Mouse (Mus musculus): ENCODE measurements around the gene Muc1.
"Not testable (repeated sequence)": the region's sequence is repeated elsewhere in the genome, so short reads cannot be mapped to it uniquely, and the experiment has no call there.

The Muc1 gene

DNA sequence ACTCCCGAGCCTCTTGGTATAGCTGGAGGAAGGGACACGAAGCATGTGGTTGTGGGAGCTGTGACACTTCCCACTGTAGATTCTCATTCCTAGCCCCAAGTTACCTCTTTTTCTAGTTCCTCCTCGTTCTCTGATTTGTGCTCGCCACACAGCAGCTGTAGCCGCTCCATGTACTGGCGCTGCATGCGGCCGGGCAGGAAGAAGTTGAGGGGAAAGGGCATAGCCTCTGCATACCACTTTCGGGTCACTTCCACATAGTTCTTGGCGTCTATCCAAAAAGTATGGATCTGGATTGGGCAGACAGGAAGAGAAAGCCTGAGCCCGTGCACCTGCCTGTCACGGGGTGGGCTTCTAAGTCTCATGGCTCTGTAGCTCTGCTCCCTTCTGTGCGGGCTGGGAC, 18.7 kb upstream of the Muc1 start:
- DNase-seq (ENCODE audit: low read depth), result no peak

DNA sequence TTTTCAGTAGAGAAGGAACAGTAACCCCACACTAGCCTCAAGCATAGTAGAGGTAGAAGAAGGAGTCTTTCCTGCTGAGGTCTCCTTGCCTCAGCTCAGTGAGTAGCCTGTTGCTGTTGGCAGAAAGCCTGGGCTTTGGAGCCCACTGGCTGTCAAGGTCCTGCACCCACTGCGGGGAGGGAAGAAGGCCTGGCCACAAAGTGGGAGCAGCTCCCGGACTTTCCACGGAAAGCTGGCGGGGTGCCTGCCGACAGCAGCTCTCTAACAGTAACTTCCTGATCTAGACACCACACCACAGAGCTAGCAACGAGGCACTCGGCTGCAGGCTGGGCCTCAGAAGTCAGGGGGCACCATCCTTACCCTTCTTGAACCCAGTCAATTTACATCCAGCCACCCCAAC, 18.1 kb upstream of the Muc1 start:
- DNase-seq (ENCODE audit: low read depth), result no peak

DNA sequence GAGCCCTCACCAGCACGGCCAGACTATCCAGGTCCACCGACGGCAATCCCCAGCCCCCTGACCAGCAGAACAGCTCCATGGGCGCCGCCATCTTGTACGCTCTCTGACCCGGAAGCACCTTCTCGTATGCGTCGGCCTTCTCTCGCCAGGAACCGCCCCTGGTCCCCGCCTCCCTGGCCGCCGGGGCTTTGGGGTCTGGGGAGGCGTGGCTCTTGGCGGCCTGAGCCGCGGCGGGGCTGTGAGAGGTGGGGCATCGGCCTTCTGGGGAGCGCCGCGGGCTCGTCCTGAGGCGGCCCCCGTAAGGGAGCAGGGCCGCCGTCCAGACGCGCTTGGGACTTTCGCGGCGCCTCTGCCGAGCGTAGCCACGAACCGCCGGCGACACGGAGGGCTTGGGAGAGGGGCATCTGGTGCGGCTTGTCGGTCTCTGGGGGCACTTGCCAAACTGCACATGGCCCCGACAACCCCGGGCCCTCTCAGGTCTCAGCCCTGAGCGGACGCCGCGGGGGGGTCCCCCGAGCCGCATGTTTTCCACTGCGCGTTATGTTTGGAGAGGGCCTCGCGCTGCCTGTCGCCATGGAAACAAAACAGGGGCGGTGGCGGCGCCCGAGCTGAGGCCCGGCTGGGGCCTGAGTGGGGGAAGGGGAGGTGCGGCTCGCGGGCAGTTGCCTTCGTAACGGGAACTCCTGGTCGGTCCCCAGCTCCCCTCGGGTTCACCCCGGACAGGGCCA, 14.9 kb upstream of the Muc1 start:
- peak; percentile 91 for DNase-seq (ENCODE audit: low read depth)

DNA sequence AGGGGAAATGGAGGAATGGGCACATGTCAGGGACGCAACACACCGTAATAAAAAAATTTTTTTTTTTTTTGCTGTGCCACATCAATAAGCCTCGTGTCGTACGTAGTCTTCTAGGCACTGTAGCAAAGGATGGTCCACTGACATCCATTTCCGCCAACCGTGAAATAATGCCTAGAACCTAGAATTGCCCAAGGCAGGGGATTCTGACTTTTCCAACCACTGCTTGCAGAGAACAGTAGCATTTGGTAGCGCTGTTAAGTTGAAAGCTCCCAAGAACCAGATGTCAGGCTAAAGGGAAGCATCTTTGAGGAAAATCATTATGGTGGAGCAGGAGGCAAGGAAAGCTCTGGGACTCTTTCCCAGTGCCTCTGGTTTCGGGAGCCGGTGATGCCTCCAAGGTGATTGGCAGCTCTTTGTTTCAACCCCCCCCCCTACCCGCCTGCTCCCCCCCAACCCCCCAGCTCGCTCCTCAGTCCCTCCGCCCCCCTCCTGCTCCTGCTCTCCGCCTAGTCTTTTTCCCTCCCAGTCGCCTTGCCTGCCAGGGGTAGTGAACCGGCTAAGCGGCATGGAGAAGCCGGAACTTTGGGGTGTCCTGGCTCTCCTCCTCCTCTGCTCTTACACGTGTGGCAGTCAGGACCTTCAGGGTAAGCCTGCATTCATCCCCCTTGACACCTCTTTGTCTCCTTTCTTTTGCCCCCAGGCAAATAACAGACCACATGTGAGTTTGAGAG, 14.0 kb upstream of the Muc1 start, which contains the start of gene Thbs3:
Thbs3 (plus strand) TSS at position 500 of the 731 bp plus-strand sequence.
- DNase-seq (ENCODE audit: low read depth), result no peak

DNA sequence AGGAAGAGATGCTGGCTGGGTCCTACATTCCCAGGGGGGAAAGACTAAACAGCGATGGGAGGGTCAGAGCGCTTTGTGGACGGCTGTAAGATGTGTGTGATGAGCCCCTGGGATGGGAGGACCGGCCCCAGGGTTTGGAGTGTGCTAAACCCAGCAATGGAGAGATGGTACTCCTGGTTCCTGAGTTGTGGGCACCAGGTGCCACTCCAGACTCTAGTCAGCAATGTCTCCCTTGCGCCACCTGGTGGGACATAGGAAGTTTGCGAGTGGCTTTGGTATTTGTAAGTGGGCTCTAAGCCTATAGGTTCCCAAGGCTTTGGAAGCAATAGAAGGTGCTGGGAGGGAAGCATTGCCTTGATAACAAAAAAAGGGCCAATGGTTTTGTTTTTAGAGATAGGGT, 13.0 kb upstream of the Muc1 start:
- peak; percentile 91 for DNase-seq (ENCODE audit: low read depth)

DNA sequence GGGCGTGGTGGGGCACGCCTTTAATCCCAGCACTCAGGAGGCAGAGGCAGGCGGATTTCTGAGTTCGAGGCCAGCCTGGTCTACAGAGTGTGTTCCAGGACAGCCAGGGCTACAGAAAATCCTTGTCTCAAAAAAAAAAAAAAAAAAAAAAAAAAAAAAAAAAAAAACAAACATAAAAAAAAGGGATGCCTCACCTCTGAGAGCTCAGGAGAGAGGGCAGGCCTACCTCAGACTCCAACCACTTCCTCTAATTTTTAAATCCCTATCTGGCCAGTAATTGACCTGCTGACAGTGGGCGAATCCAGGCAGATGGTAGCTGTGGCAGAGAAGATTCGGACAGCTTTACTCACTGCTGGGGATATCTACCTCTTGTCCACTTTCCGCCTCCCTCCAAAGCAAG, 12.4 kb upstream of the Muc1 start:
- DNase-seq (ENCODE audit: low read depth), result not testable (repeated sequence)

DNA sequence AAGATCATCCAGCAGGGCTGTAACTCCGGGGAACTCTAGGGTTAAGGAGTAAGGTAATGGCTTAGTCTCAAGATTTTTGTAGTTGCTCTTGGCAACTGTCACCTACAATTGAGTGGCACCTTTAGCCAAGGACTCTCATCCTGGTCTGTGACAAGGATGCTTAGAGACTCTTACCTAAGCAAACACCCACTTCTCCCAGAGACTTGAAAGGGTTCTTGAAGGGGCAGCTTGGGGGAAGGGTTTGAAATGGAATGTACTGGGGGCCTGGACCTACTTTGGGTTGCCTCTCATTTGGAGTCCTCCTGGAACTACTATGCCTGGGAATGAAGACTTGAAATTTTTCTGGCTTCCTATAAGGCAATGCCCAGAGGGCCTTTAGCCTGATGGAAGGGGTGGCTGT, 10.6 kb upstream of the Muc1 start:
- no peak for DNase-seq (ENCODE audit: low read depth)

DNA sequence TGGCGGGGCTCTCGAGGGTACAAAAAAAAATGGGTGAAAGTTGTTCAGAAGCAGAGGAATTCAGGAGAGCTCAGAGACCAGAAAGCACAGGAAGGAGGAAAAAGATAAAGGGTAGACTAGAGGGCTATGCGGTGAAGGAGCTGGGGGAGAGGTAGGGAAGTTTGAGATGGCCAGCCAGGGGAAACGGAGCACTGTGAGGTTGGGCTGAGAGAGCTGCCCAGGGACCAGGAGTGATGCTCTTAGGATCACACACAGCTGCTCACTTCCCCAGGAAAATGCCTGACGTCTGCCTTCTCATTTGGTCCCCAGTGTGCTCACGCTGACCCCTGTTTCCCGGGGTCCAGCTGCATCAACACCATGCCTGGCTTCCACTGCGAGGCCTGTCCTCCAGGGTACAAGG, 9.3 kb upstream of the Muc1 start:
- DNase-seq (ENCODE audit: low read depth), result no peak

DNA sequence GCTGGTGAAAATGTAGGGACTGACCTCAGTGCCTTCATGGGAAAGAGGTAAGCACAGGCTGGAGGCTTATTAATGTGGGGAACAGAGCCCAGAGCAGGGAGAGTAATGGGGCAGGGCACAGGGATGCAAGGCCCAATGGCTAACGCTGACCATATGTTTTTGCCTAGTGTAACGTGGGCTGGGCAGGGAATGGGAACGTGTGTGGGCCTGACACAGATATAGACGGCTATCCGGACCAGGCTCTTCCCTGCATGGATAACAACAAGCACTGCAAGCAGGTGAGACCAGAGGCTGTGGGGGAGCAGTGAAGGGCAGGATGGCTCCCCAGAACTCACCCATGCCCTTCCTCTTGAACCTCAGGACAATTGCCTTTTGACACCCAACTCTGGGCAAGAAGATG, 7.7 kb upstream of the Muc1 start:
- DNase-seq (ENCODE audit: low read depth), result no peak

DNA sequence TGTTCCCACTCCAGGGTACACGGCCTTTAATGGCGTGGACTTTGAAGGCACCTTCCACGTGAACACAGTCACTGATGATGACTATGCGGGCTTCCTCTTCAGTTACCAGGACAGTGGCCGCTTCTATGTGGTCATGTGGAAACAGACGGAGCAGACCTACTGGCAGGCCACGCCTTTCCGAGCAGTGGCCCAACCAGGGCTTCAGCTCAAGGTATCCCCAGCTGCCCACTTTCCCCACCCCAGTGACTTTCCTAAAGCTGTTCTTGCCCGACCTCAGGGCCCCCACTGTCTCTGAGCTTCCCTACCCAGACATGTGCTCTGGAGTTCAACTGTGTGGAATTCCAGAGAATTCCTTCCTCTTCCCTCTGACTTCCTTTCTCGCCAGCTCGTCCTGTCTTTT, 4.1 kb upstream of the Muc1 start:
- DNase-seq (ENCODE audit: low read depth), result no peak

DNA sequence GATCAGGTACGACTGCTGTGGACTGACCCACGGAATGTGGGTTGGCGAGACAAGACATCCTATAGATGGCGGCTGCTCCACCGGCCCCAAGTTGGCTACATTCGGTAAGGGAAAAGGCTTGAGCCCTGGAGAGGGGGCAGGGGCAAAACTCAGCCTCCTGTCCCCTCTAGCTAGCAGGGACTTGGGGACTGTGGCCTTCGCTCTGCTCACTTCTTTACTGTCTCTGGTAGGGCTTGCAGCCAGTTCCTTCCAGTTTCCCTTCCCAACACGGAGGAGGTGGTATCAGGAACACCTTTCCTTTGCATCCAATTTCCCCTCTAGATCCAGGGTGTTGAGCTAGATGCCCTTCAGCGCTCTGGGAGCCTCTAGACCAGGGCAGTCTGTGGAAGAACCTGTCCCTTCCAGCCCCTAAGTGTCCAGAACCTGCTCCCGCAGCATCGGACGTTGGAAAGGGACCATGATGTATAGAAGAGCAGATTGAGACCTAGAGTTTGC, 3.5 kb upstream of the Muc1 start:
- no peak for DNase-seq (ENCODE audit: low read depth)

DNA sequence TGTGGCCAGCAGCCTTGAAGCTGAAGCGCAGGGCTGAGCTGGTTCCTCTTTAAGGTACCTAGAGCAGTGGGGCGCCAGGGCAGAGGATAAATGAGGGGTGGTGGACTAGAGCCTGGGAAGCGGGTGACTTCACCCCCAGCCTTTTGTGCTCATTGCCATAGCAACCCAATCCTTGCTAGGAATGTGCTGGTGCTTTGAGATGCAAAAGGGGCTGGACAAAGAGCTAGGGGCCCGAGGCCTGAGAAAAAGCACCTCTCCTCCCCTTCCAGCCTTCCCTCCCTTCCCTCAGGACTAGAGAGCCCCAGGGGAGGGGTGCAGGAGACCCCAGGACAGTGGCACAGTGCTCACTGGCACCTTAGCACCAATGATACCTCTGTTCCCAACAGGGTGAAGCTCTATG, 2.9 kb upstream of the Muc1 start:
- DNase-seq (ENCODE audit: low read depth), result no peak

DNA sequence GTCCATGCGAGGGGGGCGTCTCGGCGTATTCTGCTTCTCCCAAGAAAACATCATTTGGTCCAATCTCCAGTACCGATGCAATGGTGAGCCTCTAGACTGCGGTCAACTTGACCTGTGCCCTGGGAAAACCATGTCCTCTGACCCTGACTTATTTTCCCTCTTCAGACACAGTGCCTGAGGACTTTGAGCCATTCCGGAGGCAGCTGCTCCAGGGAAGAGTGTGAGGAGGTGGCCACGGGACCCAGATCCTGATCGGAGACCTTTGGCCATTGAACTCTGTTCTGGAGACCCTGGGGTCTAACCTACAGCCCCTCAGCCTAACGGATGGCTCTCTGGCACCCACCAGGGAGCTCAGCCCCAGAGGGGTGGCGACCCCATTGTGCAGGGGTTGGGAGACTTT, 2.5 kb upstream of the Muc1 start:
- no peak for DNase-seq (ENCODE audit: low read depth)

DNA sequence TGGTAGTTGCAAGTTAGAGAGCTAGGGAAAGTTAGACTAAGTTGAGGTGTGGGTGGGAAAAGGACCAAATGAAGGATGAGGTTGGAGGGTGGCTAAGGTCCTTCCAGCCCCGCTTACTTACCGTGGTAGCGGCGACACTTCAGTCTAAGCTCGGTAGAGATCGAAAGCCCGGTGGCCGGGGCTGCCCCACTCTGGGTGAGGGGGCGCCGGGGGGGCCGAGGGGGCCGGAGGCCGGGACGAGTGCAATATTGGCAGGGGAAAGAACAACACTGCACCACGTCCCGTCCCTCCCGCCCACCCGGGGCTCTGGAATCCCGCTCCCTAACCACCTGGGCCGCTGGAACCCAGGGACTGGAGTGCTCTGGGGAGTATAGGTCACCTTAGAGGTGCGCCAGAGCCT, 2.0 kb upstream of the Muc1 start, which contains the start of gene Mtx1:
Mtx1 (minus strand) TSS at position 189 of the 400 bp plus-strand sequence.
- no peak for DNase-seq (ENCODE audit: low read depth)

DNA sequence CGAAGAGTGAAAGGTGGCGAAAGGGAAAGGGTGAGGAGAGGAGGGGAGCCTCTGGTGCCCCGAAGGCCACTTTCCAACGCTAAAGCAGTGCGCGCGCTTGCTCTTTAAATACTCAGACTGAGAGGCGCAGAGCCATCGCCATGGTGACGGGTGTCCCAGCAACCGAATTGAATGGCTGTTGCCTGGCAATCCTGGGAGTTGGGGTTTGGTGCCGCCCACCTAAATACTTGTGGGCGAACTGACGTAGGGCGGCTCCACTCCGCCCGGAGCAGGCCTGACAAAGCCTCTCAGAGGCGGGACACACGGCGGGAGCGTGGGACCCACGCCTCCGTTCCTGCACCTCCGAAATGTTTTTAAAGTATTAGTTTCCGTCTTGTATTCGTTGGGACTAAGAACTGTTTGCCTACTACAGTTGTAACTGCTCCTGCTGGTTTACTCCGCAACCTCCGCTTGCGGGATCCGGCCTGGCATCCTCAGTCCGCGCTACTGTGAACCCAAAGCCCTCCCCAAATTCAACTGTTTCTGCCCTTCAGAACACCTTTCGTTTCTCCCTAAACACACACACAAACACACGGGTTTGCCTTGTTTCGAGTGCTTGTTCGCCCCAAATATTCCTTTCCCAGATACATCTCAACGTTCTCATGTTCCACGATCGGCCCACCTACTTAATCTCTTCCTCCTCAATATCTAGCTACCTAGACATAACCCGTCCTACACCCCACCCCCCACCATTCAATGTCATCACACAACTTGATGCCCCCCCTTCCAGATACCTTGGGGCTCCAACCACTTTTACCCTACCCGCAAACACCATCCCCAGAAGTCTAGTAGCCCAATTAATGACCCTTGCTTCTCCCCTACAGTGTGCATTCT, 1.3 kb upstream of the Muc1 start:
- DNase-seq (ENCODE audit: low read depth), result no peak

DNA sequence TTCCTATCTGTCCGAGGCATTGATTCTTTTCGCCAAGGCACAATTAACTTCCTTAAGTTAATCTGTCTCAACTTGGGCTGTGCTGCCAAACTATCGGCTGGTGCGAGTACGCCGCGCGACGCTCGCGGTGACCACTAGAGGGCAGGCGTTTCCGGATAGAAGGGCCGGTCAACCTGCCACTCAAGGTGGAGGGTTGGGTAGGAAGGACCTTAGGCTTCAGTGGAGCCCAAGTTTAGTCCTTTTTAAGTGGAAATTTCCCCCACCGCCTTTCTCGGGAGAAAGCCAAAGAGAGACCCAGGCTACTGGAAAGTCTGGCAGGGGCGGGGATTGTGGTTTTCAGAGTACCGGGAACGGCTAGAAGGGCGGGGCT, 692 bp upstream of the Muc1 start:
- DNase-seq (ENCODE audit: low read depth), result peak; percentile 72

DNA sequence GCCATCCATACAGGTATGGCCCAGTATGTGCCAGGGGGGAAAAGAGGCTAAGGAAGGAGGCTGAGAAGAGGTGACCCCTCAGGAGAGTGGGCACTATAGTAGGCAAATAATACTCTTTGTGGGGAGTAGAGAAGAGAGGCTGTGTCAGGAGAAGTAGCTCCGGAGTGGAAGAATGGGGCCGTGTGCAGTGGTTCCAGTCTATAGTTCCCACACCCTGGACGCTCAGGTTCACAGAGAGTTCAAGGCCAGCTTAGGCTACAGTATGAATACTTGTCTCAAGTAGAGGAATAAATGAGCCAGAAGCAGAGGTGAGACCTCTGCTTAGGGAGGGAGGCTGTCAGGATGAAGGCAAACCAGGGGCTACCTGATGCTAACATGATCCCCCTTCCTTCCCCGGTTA, 419 bp downstream of the Muc1 start:
- DNase-seq (ENCODE audit: low read depth), result no peak

DNA sequence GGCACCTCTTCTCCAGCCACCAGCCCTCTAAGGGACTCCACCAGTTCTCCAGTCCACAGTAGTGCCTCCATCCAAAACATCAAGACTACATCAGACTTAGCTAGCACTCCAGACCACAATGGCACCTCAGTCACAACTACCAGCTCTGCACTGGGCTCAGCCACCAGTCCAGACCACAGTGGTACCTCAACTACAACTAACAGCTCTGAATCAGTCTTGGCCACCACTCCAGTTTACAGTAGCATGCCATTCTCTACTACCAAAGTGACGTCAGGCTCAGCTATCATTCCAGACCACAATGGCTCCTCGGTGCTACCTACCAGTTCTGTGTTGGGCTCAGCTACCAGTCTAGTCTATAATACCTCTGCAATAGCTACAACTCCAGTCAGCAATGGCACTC, 1.7 kb downstream of the Muc1 start:
- DNase-seq (ENCODE audit: low read depth), result no peak

DNA sequence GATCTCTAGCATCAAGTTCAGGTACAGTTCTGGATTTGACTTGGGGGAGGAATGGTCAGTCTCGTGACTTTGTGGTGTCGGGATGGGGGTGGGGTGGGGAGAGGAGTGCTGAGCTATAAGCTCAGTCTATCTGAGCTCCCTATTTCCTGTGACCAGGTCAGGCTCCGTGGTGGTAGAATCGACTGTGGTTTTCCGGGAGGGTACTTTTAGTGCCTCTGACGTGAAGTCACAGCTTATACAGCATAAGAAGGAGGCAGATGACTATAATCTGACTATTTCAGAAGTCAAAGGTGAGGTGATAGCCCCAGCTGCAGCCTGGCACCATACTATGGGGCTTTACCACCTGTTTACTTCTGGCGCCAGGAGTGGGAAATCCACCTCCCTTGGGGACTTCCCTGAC, 2.5 kb downstream of the Muc1 start:
- no peak for DNase-seq (ENCODE audit: low read depth)

DNA sequence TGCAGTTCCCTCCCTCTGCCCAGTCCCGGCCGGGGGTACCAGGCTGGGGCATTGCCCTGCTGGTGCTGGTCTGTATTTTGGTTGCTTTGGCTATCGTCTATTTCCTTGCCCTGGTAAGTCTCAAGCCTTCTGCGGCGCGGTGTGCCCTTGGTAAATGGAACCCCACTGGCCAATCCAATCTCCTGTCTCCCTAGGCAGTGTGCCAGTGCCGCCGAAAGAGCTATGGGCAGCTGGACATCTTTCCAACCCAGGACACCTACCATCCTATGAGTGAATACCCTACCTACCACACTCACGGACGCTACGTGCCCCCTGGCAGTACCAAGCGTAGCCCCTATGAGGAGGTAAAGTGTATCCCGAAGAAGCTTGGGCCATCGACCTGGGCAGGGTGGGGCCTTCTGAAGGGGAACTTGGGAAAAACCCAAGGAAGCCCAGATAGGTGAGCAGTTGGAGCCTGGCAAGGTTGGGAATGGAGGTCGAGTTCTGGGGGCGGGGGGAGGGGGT, 3.0 kb downstream of the Muc1 start:
- DNase-seq (ENCODE audit: low read depth), result no peak

DNA sequence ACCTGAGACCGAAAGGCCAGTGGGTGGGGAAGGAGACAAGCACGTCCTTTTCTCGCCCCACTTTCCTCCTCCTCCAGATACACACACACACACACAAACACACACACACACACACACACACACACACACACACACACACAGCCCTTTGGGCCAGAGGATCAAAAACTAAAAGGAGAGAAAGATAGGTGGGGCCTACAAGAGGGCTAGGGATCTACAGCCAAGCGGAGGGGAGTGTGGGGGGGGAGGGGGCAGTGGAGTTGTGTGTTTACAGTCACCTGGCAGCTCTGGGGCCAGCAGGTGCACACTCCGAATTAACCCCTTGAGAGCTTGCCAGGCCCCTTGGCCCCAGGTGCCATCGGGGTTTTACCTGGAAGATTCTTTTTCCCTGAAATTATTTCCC, 3.8 kb downstream of the Muc1 start:
- no peak for DNase-seq (ENCODE audit: low read depth)

DNA sequence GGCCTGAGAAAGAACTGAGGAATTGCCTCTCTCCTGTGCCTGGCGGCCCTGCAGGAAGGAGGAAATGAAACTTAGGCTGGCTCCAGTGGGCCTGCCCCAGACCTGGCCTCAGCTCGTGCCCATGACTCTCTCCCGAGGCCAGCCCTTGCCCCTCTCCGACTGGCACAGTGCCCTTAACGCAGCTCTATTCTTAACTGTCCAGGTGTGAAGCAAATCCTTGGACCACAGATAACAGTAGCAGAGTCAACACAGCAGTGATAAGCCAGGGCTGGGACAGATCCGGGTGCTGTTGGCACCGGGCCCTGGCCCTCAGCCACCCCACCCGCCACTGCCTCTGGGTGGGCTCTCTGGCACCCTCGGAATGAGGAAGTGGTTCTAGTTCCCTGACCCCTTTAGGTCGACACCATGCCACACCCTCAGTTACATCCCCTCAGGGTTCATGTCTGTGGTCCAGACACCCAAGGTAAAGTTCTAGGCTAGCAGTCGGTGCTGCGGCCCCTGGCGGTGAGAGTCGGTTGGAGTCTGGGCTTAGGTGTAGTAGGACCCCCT, 4.8 kb downstream of the Muc1 start:
- no peak for DNase-seq (ENCODE audit: low read depth)
